Mouse (Mus musculus): ENCODE measurements around the gene D130043K22Rik. TPM values are rescaled to one million over a fixed set of nuclear protein-coding genes. Genes with fewer than 3 reads are reported as not detected.

Gene D130043K22Rik
- not detected in 2 replicates for polyA plus RNA-seq (2012; ENCODE audit: low replicate concordance)

GRCm38 (mm10) chr13:24844983-24845955 lies at the start of gene D130043K22Rik:
D130043K22Rik (plus strand) TSS chr13:24845135.

GRCm38 (mm10) chr13:24801308-24801921 lies 43.5 kb upstream of the D130043K22Rik start, which contains the start of gene BC005537:
BC005537 (plus strand) TSS chr13:24801657.

GRCm38 (mm10) chr13:24831353-24832130 lies 13.4 kb upstream of the D130043K22Rik start, which contains the start of the genes Acot13 and Tdp2:
Acot13 (minus strand) TSS chr13:24831540.
Tdp2 (plus strand) TSS chr13:24831679.

DNA sequence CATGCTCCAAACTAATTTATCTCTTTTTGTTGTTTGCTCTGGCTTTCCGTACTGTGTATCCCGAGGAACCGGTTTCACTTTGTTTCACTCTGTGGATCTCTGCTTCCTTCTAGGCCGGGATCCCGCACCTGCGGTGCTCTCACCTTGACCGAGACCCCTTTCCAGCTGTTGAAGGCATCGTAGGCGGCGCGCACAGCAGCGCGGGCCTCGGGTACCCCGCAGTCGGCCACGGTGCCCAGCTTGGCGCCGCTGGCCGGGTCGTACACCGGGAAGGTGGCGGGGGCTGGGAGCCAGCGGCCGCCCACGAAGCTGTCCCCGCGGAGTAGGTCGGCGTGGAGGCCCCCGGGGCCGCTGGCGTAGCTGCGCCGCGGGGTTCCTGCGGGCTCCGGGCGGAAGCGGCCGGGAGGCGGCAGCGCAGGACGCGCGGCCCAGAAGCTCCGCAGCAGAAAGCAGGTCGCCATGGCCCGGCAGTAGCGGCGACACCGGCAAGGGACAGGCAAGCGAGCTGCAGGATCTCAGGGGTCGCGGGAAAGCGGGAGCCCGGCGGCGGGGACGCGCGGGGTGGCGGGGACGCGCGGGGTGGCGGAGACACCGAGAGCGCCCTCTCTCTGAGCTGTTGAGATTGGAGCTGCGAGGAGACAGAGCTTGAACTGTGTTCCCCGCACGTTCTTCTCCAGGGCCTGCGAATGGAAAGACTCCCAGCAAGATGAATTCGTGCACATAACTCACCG lies 92.3 kb downstream of the D130043K22Rik start, which contains the start of gene Aldh5a1:
Aldh5a1 (minus strand) TSS at position 554 of the 731 bp plus-strand sequence.

DNA sequence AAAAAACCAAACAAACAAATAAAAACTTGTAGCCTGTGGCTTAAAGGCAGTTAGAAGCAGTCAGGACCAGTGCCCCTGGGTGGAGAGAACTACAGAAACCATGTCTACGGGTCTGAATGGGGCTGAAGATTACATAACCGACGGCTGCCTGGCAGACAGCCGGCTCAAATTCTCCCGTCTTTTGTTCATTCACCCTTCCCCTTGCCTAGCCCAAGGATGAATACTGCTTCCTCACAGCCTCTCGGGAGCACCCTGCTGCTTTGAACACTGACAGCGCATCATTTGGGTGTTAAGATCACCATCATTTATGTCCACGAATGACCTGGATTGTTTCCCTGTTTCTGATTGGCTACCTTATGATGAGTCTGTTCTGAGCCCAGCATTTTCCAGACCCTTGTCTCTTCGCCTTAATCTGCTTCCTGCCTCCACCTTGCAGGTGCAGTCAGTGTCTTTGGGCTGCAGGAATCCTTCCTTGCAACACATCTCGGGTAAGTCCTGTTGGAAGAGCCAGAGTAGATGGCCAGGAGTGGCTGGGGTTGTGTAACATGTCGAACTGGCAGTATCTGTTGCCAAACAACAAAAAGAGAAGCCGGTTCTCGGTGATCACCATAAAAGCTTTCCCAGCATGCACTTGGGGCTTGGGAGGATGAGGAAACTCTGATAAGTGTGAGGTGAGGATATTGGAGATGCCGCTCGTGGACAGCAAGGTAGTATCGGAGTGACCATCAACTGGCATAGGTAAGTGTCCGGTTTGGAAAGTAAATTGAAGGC lies 97.8 kb downstream of the D130043K22Rik start, which contains the start of gene Gpld1:
Gpld1 (plus strand) TSS at position 641 of the 771 bp plus-strand sequence.

Other genes with a start within 250 kb of the D130043K22Rik start
- not detected in 2 replicates for gene Armh2, start 103.9 kb upstream of the D130043K22Rik start, polyA plus RNA-seq (2012; ENCODE audit: low replicate concordance)
- 1.1 and 3.3 TPM in 2 replicates for gene Gmnn, start 83.2 kb upstream of the D130043K22Rik start, polyA plus RNA-seq (2012; ENCODE audit: low replicate concordance)
- gene BC005537, start 43.5 kb upstream of the D130043K22Rik start, polyA plus RNA-seq (2012; ENCODE audit: low replicate concordance) = 73.7 and 119 TPM in 2 replicates
- gene Acot13, start 13.6 kb upstream of the D130043K22Rik start, polyA plus RNA-seq (2012; ENCODE audit: low replicate concordance) = 7.5 and 26.3 TPM in 2 replicates
- 20.6 and 36.1 TPM in 2 replicates for gene Tdp2, start 13.5 kb upstream of the D130043K22Rik start, polyA plus RNA-seq (2012; ENCODE audit: low replicate concordance)
- gene Aldh5a1, start 92.5 kb downstream of the D130043K22Rik start, polyA plus RNA-seq (2012; ENCODE audit: low replicate concordance) = 0.05 and 0.19 TPM in 2 replicates
- 0.03 TPM in 1 of 2 replicates, not detected in the other for gene Gpld1, start 98.0 kb downstream of the D130043K22Rik start, polyA plus RNA-seq (2012; ENCODE audit: low replicate concordance)
- gene Mrs2, start 175.2 kb downstream of the D130043K22Rik start, polyA plus RNA-seq (2012; ENCODE audit: low replicate concordance) = 3.3 and 7.5 TPM in 2 replicates
- gene Dcdc2a, start 210.9 kb downstream of the D130043K22Rik start, polyA plus RNA-seq (2012; ENCODE audit: low replicate concordance) = not detected in 2 replicates